9 mouse cellular contexts compared by ENCODE assay signal in the genomic region with DNA sequence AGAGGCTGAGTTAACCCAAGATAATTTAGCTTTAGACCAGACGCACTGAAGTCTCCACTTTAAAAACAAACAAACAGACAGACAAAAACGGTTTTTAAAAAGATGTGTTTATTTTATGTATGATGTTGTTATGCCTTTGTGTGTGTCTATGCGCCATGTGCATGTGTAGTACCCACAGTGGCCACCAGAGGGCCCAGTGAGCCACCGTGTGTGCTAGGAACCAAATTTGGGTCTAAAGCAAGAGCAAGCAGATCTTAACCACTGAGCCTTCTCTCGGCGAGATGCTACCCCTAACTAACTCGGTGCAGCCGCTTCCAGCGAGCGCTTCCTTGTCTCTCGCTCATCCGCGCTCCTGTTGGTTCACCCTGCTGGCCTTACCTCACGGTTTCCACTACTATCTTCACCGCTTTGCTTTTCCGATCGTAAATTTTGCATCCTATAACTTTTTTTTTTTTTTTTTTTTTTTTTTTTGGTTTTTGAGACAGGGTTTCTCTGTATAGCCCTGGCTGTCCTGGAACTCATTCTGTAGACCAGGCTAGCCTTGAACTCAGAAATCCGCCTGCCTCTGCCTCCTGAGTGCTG.
DNase-seq lines count a peak whose midpoint lies in the region; ATAC-seq and TF ChIP-seq lines count a peak whose summit lies in the region.
"Had no signal": no experiment of that assay in that cellular context is flagged by ENCODE, and none has a peak within 500 bp of the region (broad histone marks: within the 10 kb centered on the region; RNA-seq: fewer than 3 reads in every experiment).

No protein-coding gene starts in this region.

- no peaks in the 10 kb centered on the region for H3K36me3 ChIP-seq in heart, adult 2 months (ENCODE audit: control insufficient read depth, insufficient read depth, low read length)
- H3K36me3 ChIP-seq in liver, embryonic 13.5 days = no peaks in the 10 kb centered on the region
- H3K36me3 ChIP-seq in splenic B cell, adult 2 months (ENCODE audit: control insufficient read depth, insufficient read depth, low read length, poor library complexity, severe bottlenecking) = no peaks in the 10 kb centered on the region; the same call in 1 of the 2 replicates
- H3K36me3 ChIP-seq: limb, embryonic 12.5 days had no signal

- no peaks in the 10 kb centered on the region for H3K27me3 ChIP-seq in heart, adult 2 months (ENCODE audit: control insufficient read depth, insufficient read depth, low read length)
- no peaks in the 10 kb centered on the region for H3K27me3 ChIP-seq in liver, embryonic 13.5 days
- H3K27me3 ChIP-seq in splenic B cell, adult 2 months (ENCODE audit: control insufficient read depth, insufficient read depth, low read length, poor library complexity, severe bottlenecking) = no peaks in the 10 kb centered on the region
- H3K27me3 ChIP-seq: limb, embryonic 12.5 days had no signal

- no peak overlapping the region for H3K4me3 ChIP-seq in heart, adult 2 months
- H3K4me3 ChIP-seq in liver, embryonic 13.5 days (replicated peaks) = no peak overlapping the region
- H3K4me3 ChIP-seq: limb, embryonic 12.5 days had no signal

- H3K9ac ChIP-seq in heart, adult 2 months (ENCODE audit: low read depth, low read length) = no peak overlapping the region
- H3K9ac ChIP-seq in liver, embryonic 13.5 days = no peak overlapping the region
- H3K9ac ChIP-seq: limb, embryonic 12.5 days had no signal

- peak; percentile 51; the same call in 1 of the 2 replicates for ATAC-seq in liver, embryonic 13.5 days (ENCODE audit: low read depth)

- TF ChIP-seq CTCF in heart, adult 2 months (IDR thresholded peaks at IDR 0.05) = peak; percentile 76

- TF ChIP-seq POLR2A in heart, adult 2 months (IDR thresholded peaks at IDR 0.05; ENCODE audit: insufficient read depth, low read depth, low read length) = no peak

- H3K4me2 ChIP-seq in liver, embryonic 13.5 days = no peak overlapping the region
- H3K4me2 ChIP-seq: limb, embryonic 12.5 days had no signal

- peak in 1 of 2 experiments; percentile 41 for DNase-seq in heart, adult 2 months
- no peak for DNase-seq in heart, adult 9 months (ENCODE audit: low spot score in 2 of 2)
- peak; percentile 76 for DNase-seq in CD4-positive helper T cell, adult 2 months (ENCODE audit: low read depth, low spot score)
- peak; percentile 38 to 52 for DNase-seq in adrenal gland, postnatal 36 days
- peak; percentile 48 for DNase-seq in liver, embryonic 13.5 days
- peak; percentile 82 for DNase-seq in splenic B cell, adult 2 months (ENCODE audit: low read depth, low spot score)
- no peak for DNase-seq in urinary bladder, postnatal 36 days (ENCODE audit: low spot score in 2 of 2)
- DNase-seq in frontal cortex, postnatal 10 days (ENCODE audit: low spot score in 2 of 2) = no peak

- H3K27ac ChIP-seq in heart, adult 2 months = no peak overlapping the region
- H3K27ac ChIP-seq in liver, embryonic 13.5 days = no peak overlapping the region
- H3K27ac ChIP-seq: limb, embryonic 12.5 days had no signal

- no peak for TF ChIP-seq EP300 in heart, adult 2 months (IDR thresholded peaks at IDR 0.05; ENCODE audit: insufficient read depth, low read depth, low read length)

- H3K4me1 ChIP-seq in heart, adult 2 months (ENCODE audit: control insufficient read depth, insufficient read depth, low read length) = no peaks in the 10 kb centered on the region
- no peaks in the 10 kb centered on the region for H3K4me1 ChIP-seq in liver, embryonic 13.5 days (replicated peaks)
- H3K4me1 ChIP-seq: limb, embryonic 12.5 days had no signal

- intact Hi-C loops in heart, adult 2 months (cut with DNase I) = loop anchor here (5.0 kb wide), 1 partner anchor 80 kb away; the partner anchor contains the start of genes Amigo2 and Pced1b

- WGBS in heart, adult 2 months = 75% methylated on average over 18 of the region's 18 CpGs
- WGBS in liver, embryonic 13.5 days (ENCODE audit: insufficient replicate concordance) = 60% methylated on average over 18 of the region's 18 CpGs

- H3K79me2 ChIP-seq in heart, adult 2 months (replicated peaks; ENCODE audit: control insufficient read depth, insufficient read depth, low read length) = no peaks in the 10 kb centered on the region

- H3K9me3 ChIP-seq in liver, embryonic 13.5 days (replicated peaks) = no peaks in the 10 kb centered on the region

Comparison
In these comparisons a context has a peak if more than half of its experiments do, and no peak if none do; other contexts are left out.
1. DNase-seq: peak in CD4-positive helper T cell, adult 2 months (single experiment), adrenal gland, postnatal 36 days (2 of 2), liver, embryonic 13.5 days (single experiment) and splenic B cell, adult 2 months (single experiment); none in heart, adult 9 months (0 of 2), urinary bladder, postnatal 36 days (0 of 2) and frontal cortex, postnatal 10 days (0 of 2).